Mouse (Mus musculus): Measurements from ENCODE around the gene Klhl11. TPM values are rescaled to one million over a fixed set of nuclear protein-coding genes. Genes with fewer than 3 reads are reported as not detected.

Klhl11 gene
- 100 to 1,000 TPM in 1 of 2 experiments, 10 to 100 TPM in 1; 98.9 to 109 TPM for total RNA-seq (2021)
- long read RNA-seq, experiment 1, transcript Klhl11-201 (2 exons, 2,393 nt), result major isoform, 13 of 13 reads
- long read RNA-seq, experiment 1, partial matches to known transcripts, result 0 of 13 reads
- long read RNA-seq, experiment 1, other reads (novel, unspliced or antisense), result 0 of 13 reads
- long read RNA-seq, experiment 2, transcript Klhl11-201 (2 exons, 2,393 nt), result major isoform, 8 of 8 reads
- long read RNA-seq, experiment 2, partial matches to known transcripts, result 0 of 8 reads
- long read RNA-seq, experiment 2, other reads (novel, unspliced or antisense), result 0 of 8 reads

- peak; percentile 90 to 93 for DNase-seq (ENCODE audit: extremely low spot score in 1 of 2, low spot score in 2 of 2)
- Histone ChIP-seq H3K27ac (peak within 1 kb of the TSS; percentile 84), H3K4me3 (peak within 1 kb of the TSS; percentile 76)
- TF ChIP-seq CTCF (IDR thresholded peaks at IDR 0.05), result peak; percentile 83
- intact Hi-C loops (cut with DNase I), result loop anchor here (2.0 to 5.0 kb wide), 2 partner anchors 46 to 110 kb away; no protein-coding TSS in a partner anchor
Observed at GRCm38 (mm10) chr11:100472197-100472934, at the start of gene Klhl11. Klhl11 (minus strand) TSS chr11:100472741.

- TF ChIP-seq CTCF (IDR thresholded peaks at IDR 0.05), result no peak
- H3K4me3 ChIP-seq, result no peak overlapping the region
- intact Hi-C loops (cut with DNase I), result no loop called here
- DNase-seq (ENCODE audit: extremely low spot score in 1 of 2, low spot score in 2 of 2), result no peak
- H3K27ac ChIP-seq, result no peak overlapping the region
Observed at GRCm38 (mm10) chr11:100520838-100521237, 48.3 kb upstream of the Klhl11 start.

GRCm38 (mm10) chr11:100519188-100519587 is 46.6 kb upstream of the Klhl11 start:
- TF ChIP-seq CTCF (IDR thresholded peaks at IDR 0.05), result no peak
- intact Hi-C loops (cut with DNase I), result no loop called here
- DNase-seq (ENCODE audit: extremely low spot score in 1 of 2, low spot score in 2 of 2), result no peak
- Histone ChIP-seq H3K27ac (no peak overlapping the region), H3K4me3 (no peak overlapping the region)

DNA sequence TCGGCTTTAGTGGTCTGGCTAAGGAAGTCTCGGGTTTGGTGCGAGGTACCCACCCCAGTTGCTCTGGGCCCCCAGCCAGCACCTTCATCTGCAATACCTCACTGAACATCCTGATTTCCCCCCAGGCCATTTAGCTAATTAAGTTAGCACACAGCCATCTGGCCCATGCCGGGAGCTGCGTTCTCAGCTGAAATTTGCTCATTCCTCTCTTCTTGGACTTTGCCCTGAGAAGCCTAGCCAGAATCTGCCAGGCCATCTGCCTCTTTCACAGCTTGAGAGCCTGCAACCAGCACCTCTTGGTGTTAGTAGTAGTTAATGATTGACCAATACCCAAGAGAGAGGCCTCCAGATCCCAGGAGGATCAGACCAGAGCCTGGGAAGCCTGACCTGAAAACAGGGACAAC is 45.6 kb upstream of the Klhl11 start:
- H3K27ac ChIP-seq, result no peak overlapping the region
- intact Hi-C loops (cut with DNase I), result no loop called here
- H3K4me3 ChIP-seq, result no peak overlapping the region
- no peak for DNase-seq (ENCODE audit: extremely low spot score in 1 of 2, low spot score in 2 of 2)
- TF ChIP-seq CTCF (IDR thresholded peaks at IDR 0.05), result no peak

DNA sequence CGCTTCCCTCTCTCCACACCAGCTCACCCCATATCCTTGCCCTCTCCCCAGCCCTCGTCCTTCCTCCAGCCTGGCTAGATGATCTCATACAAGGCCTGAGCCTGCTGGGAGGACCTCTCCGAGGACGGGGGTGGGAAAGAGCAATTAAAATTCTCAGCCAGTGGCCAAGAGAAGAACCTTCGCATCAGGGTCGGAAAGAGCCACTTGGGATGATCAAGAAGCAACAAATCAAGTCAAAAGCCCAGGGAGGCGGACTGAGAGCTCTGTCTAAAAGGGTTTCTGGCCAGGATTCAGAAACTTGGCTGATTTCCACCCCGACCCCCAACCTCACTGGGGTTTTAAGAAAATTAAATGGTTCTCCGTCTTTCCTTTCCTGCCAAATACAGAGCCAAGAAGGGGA is 43.8 kb upstream of the Klhl11 start:
- TF ChIP-seq CTCF (IDR thresholded peaks at IDR 0.05), result no peak
- intact Hi-C loops (cut with DNase I), result no loop called here
- no peak for DNase-seq (ENCODE audit: extremely low spot score in 1 of 2, low spot score in 2 of 2)
- Histone ChIP-seq H3K27ac (no peak overlapping the region), H3K4me3 (no peak overlapping the region)

DNA sequence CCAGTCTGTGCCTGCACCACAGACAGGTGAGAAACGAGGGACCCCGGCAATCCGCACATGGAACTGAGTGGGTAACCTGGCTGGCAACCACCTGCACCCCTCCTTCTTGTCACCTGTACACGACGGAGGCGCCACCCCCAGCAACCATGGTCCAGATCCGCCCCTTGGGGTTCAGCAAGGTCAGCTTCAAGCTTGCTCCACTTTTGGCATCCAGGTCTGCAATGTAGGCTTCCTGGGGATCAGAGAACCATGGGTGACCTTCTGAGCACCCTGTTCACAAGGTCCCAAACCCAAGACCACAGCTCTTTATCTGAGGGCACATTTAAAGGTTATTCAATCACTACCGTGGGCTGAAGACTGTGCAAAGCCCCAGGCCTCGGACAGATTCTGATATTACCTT is 43.2 kb upstream of the Klhl11 start:
- H3K4me3 ChIP-seq, result no peak overlapping the region
- DNase-seq (ENCODE audit: extremely low spot score in 1 of 2, low spot score in 2 of 2), result no peak
- TF ChIP-seq CTCF (IDR thresholded peaks at IDR 0.05), result no peak
- intact Hi-C loops (cut with DNase I), result no loop called here
- no peak overlapping the region for H3K27ac ChIP-seq

- DNase-seq (ENCODE audit: extremely low spot score in 1 of 2, low spot score in 2 of 2), result no peak
- TF ChIP-seq CTCF (IDR thresholded peaks at IDR 0.05), result no peak
Observed at GRCm38 (mm10) chr11:100515061-100515460, 42.5 kb upstream of the Klhl11 start.

GRCm38 (mm10) chr11:100513716-100514115 is 41.2 kb upstream of the Klhl11 start:
- no peak for DNase-seq (ENCODE audit: extremely low spot score in 1 of 2, low spot score in 2 of 2)
- Histone ChIP-seq H3K27ac (no peak overlapping the region), H3K4me3 (no peak overlapping the region)
- intact Hi-C loops (cut with DNase I), result loop anchor here (5.0 kb wide), 1 partner anchor 44 kb away; no protein-coding TSS in a partner anchor
- TF ChIP-seq CTCF (IDR thresholded peaks at IDR 0.05), result no peak

More at GRCm38 (mm10) chr11:100515061-100515460, 42.5 kb upstream of the Klhl11 start:
- H3K4me3 ChIP-seq, result no peak overlapping the region
- no peak overlapping the region for H3K27ac ChIP-seq
- intact Hi-C loops (cut with DNase I), result no loop called here

GRCm38 (mm10) chr11:100512384-100512783 is 39.8 kb upstream of the Klhl11 start:
- intact Hi-C loops (cut with DNase I), result loop anchor here (5.0 kb wide), 1 partner anchor 45 kb away; no protein-coding TSS in a partner anchor
- peak; percentile 18 to 26 for DNase-seq (ENCODE audit: extremely low spot score in 1 of 2, low spot score in 2 of 2)
- peak; percentile 63 for TF ChIP-seq CTCF (IDR thresholded peaks at IDR 0.05)
- Histone ChIP-seq H3K4me3 (no peak overlapping the region), H3K27ac (no peak overlapping the region)

- Histone ChIP-seq H3K27ac (no peak overlapping the region), H3K4me3 (no peak overlapping the region)
- intact Hi-C loops (cut with DNase I), result loop anchor here (5.0 kb wide), 1 partner anchor 47 kb away; no protein-coding TSS in a partner anchor
- peak; percentile 4; the same call in 1 of the 2 replicates for TF ChIP-seq CTCF (IDR thresholded peaks at IDR 0.05)
- no peak for DNase-seq (ENCODE audit: extremely low spot score in 1 of 2, low spot score in 2 of 2)
Observed at GRCm38 (mm10) chr11:100510556-100510955, 38.0 kb upstream of the Klhl11 start.

DNA sequence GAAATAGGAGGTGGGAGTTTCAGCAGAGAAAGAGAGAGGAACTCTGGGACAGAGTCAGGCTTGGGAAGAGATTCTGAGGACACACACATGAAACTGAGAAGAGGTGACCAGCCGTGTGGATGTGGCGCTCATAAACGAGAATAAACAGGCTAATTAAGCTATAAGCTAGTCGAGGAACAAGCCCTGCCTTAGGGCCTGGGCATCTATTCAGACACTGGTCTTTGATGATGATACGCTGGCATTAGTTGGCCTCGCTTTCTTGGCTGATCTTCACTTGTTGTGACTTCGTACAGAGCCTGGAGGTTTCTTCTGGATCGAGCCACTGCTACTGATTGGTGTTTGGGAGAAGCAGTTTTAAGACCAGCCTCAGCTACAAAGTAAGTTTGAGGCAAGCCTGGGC is 33.5 kb upstream of the Klhl11 start:
- no peak overlapping the region for H3K4me3 ChIP-seq
- DNase-seq (ENCODE audit: extremely low spot score in 1 of 2, low spot score in 2 of 2), result no peak
- no peak overlapping the region for H3K27ac ChIP-seq
- no peak for TF ChIP-seq CTCF (IDR thresholded peaks at IDR 0.05)
- intact Hi-C loops (cut with DNase I), result no loop called here

GRCm38 (mm10) chr11:100504990-100505660 is 32.6 kb upstream of the Klhl11 start:
- H3K27ac ChIP-seq, result no peak overlapping the region
- no peak for TF ChIP-seq CTCF (IDR thresholded peaks at IDR 0.05)
- intact Hi-C loops (cut with DNase I), result no loop called here
- no peak for DNase-seq (ENCODE audit: extremely low spot score in 1 of 2, low spot score in 2 of 2)
- no peak overlapping the region for H3K4me3 ChIP-seq
